Mouse (Mus musculus): ENCODE results near the gene Atf7.

- TF ChIP-seq CHD2 (IDR thresholded peaks at IDR 0.05; ENCODE audit: low read depth, low read length) (no peak), ZNF384 (IDR thresholded peaks at IDR 0.05; ENCODE audit: low read depth, low read length) (no peak), MAFK (IDR thresholded peaks at IDR 0.05; ENCODE audit: insufficient read depth, low read depth, low read length) (no peak)
These were observed 112.8 kb downstream of the Atf7 start for GRCm38 (mm10) chr15:102512471-102512870.

Data from ES-E14 (cell line).